Comparison of ENCODE assay signal across 9 mouse cellular contexts in the genomic region with DNA sequence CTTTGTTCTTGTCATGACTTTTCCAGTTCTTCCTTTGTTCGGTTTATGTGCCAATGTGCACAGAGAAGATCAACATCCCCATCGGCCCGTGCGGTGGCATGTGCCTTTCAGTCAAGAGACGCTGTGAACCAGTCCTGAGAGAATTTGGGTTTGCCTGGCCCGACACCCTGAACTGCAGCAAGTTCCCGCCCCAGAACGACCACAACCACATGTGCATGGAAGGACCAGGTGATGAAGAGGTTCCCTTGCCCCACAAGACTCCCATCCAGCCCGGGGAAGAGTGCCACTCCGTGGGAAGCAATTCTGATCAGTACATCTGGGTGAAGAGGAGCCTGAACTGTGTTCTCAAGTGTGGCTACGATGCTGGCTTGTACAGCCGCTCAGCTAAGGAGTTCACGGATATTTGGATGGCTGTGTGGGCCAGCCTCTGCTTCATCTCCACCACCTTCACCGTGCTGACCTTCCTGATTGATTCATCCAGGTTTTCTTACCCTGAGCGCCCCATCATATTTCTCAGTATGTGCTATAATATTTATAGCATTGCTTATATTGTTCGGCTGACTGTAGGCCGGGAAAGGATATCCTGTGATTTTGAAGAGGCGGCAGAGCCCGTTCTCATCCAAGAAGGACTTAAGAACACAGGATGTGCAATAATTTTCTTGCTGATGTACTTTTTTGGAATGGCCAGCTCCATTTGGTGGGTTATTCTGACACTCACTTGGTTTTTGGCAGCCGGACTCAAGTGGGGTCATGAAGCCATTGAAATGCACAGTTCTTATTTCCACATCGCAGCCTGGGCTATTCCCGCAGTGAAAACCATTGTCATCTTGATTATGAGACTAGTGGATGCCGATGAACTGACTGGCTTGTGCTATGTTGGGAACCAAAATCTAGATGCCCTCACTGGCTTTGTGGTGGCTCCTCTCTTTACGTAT. TPM values are rescaled to one million over a fixed set of nuclear protein-coding genes. Genes with fewer than 3 reads are reported as not detected.
A peak's percentile ranks its signal among the peaks of the same experiment; 100 is the strongest.
DNase-seq lines count a peak whose midpoint lies in the region; ATAC-seq lines count a peak whose summit lies in the region.
"Had no signal": no experiment of that assay in that cellular context is flagged by ENCODE, and none has a peak within 500 bp of the region (broad histone marks: within the 10 kb centered on the region; RNA-seq: fewer than 3 reads in every experiment).

No protein-coding gene starts in this region.

- ATAC-seq in lung, embryonic 15.5 days (ENCODE audit: borderline replicate concordance, extremely low read depth, low FRiP score, low TSS enrichment), result no peak
- ATAC-seq in stomach, embryonic 15.5 days (ENCODE audit: insufficient read depth, low FRiP score, low read depth), result no peak

- H3K4me1 ChIP-seq in heart, embryonic 10.5 days, result peaks cover 35% of the 10 kb centered on the region
- peaks cover 23% of the 10 kb centered on the region for H3K4me1 ChIP-seq in lung, embryonic 15.5 days
- H3K4me1 ChIP-seq in stomach, embryonic 15.5 days, result peaks cover 46% of the 10 kb centered on the region

- no peak overlapping the region for H3K9ac ChIP-seq in lung, embryonic 15.5 days
- no peak overlapping the region for H3K9ac ChIP-seq in stomach, embryonic 15.5 days
- H3K9ac ChIP-seq: embryonic facial prominence, embryonic 15.5 days had no signal

- peaks cover 20% of the 10 kb centered on the region for H3K36me3 ChIP-seq in heart, embryonic 10.5 days
- H3K36me3 ChIP-seq in lung, embryonic 15.5 days, result 0 out of 2 replicates have a peak, but pooled peaks cover 4% of the 10 kb centered on the region
- H3K36me3 ChIP-seq in stomach, embryonic 15.5 days, result 0 out of 2 replicates have a peak, but pooled peaks cover 12% of the 10 kb centered on the region

- no peaks in the 10 kb centered on the region for H3K9me3 ChIP-seq in heart, embryonic 10.5 days
- H3K9me3 ChIP-seq in lung, embryonic 15.5 days, result no peaks in the 10 kb centered on the region
- H3K9me3 ChIP-seq in stomach, embryonic 15.5 days, result no peaks in the 10 kb centered on the region
- H3K9me3 ChIP-seq: embryonic facial prominence, embryonic 15.5 days had no signal

- peak overlapping the region; percentile 44 for H3K4me2 ChIP-seq in lung, embryonic 15.5 days
- H3K4me2 ChIP-seq in stomach, embryonic 15.5 days, result peak overlapping the region; percentile 35

- 88% methylated on average over 24 of the region's 24 CpGs for WGBS in heart, embryonic 10.5 days
- WGBS in lung, embryonic 15.5 days, result 72% methylated on average over 24 of the region's 24 CpGs
- 73% methylated on average over 24 of the region's 24 CpGs for WGBS in stomach, embryonic 15.5 days

- H3K27ac ChIP-seq in heart, embryonic 10.5 days, result no peak overlapping the region
- H3K27ac ChIP-seq in lung, embryonic 15.5 days, result peak overlapping the region; percentile 25
- peak overlapping the region; percentile 55; the same call in 1 of the 2 replicates for H3K27ac ChIP-seq in stomach, embryonic 15.5 days
- H3K27ac ChIP-seq: embryonic facial prominence, embryonic 15.5 days had no signal

- H3K4me3 ChIP-seq in heart, embryonic 10.5 days, result no peak overlapping the region; the same call in 1 of the 2 replicates
- H3K4me3 ChIP-seq in lung, embryonic 15.5 days, result peak overlapping the region; percentile 18
- peak overlapping the region; percentile 10 for H3K4me3 ChIP-seq in stomach, embryonic 15.5 days (replicated peaks)

- H3K27me3 ChIP-seq in heart, embryonic 10.5 days (ENCODE audit: insufficient read depth, poor library complexity, severe bottlenecking), result no peaks in the 10 kb centered on the region
- H3K27me3 ChIP-seq in lung, embryonic 15.5 days, result peaks cover 1% of the 10 kb centered on the region; the same call in 1 of the 2 replicates
- no peaks in the 10 kb centered on the region for H3K27me3 ChIP-seq in stomach, embryonic 15.5 days (replicated peaks)

- peak; percentile 95 for DNase-seq in heart, adult 11 months
- DNase-seq in heart, embryonic 10.5 days (ENCODE audit: low spot score), result no peak
- DNase-seq in lung, postnatal 36 days, result no peak
- peak; percentile 44 for DNase-seq in kidney, postnatal 10 days
- no peak for DNase-seq in left cerebral cortex, adult 9 months (ENCODE audit: low spot score in 2 of 2)
- DNase-seq in embryo, embryonic 10.5 days (ENCODE audit: low spot score), result no peak

RNA-seq across cellular contexts. Expression of a gene that starts 3.1 kb away (rescaled TPM):
- 9.2 and 9.7 TPM in 2 replicates for polyA plus RNA-seq in heart, embryonic 10.5 days (2016; fragmentation: Nextera tagmentation; extraction: Ambion mirVana)
- 11.6 and 13.1 TPM in 2 replicates for polyA plus RNA-seq in lung, embryonic 15.5 days (2015; fragmentation: Nextera tagmentation; extraction: Ambion mirVana)
- 12.8 and 13.9 TPM in 2 replicates for polyA plus RNA-seq in stomach, embryonic 15.5 days (2015; fragmentation: Nextera tagmentation; extraction: Ambion mirVana)

RNA-seq across cellular contexts. Expression of a gene that starts 3.3 kb away (rescaled TPM):
- 29.2 and 30.1 TPM in 2 replicates for polyA plus RNA-seq in heart, embryonic 10.5 days (2016; fragmentation: Nextera tagmentation; extraction: Ambion mirVana)
- 20.0 and 23.2 TPM in 2 replicates for polyA plus RNA-seq in lung, embryonic 15.5 days (2015; fragmentation: Nextera tagmentation; extraction: Ambion mirVana)
- polyA plus RNA-seq in stomach, embryonic 15.5 days (2015; fragmentation: Nextera tagmentation; extraction: Ambion mirVana), result 35.5 and 37.3 TPM in 2 replicates

Comparison
In these comparisons a context has a peak if more than half of its experiments do, and no peak if none do; other contexts are left out.
1. DNase-seq: peak in heart, adult 11 months (single experiment) and kidney, postnatal 10 days (single experiment); none in heart, embryonic 10.5 days (single experiment), lung, postnatal 36 days (single experiment), left cerebral cortex, adult 9 months (0 of 2) and embryo, embryonic 10.5 days (single experiment).